Mouse (Mus musculus) brain, embryonic 14.5 days (tissue): ENCODE results near the gene Rpl7a. TPM values are rescaled to one million over a fixed set of nuclear protein-coding genes. Genes with fewer than 3 reads are reported as not detected.
A peak's percentile ranks its signal among the peaks of the same experiment; 100 is the strongest.

Source experiments
- DNase-seq: peaks from one replicate; pipeline ENCODE4 v3.0.0-alpha.2; 2011; ENCODE audit warnings: low read depth
- CTCF ChIP-seq: fragments of 200-500 bp; IDR thresholded peaks from 2 replicates; pipeline ENCODE4 v1.5.1; 2012; ENCODE audit warnings: inconsistent platforms, mild to moderate bottlenecking, moderate library complexity, borderline replicate concordance; ENCODE audit not compliant: insufficient read depth, insufficient read length; ENCODE audit errors: extremely low read depth
- POLR2A ChIP-seq: fragments of 200-500 bp; IDR thresholded peaks from 2 replicates; pipeline ENCODE4 v1.6.1; 2012; ENCODE audit warnings: mild to moderate bottlenecking, inconsistent platforms, borderline replicate concordance; ENCODE audit not compliant: poor library complexity, insufficient read depth, insufficient read length, severe bottlenecking; ENCODE audit errors: extremely low read depth
- polyA plus RNA-seq: library from polyadenylated mRNA; depleted of rRNA; stranded (reverse); fragments of >200 nt; gene quantifications from 2 replicates; pipeline ENCODE4 v1.2.3, GENCODE M21; 2012

The Rpl7a gene
- polyA plus RNA-seq, 1 experiment = 1,440 TPM

GRCm38 (mm10) chr2:26915927-26916728 lies 5.6 kb downstream of the Rpl7a start, which contains the start of the genes Surf2 and Surf1:
TSS of gene Surf2 (plus strand) at chr2:26916367.
TSS of gene Surf1 (minus strand) at chr2:26916530.
- DNase-seq = peak; percentile 94
- peak; percentile 26; the same call in 1 of the 2 replicates for TF ChIP-seq POLR2A
- no peak for TF ChIP-seq CTCF

- DNase-seq = no peak
- TF ChIP-seq CTCF (no peak), POLR2A (no peak)
These were observed 6.2 kb downstream of the Rpl7a start for GRCm38 (mm10) chr2:26916738-26917137.

GRCm38 (mm10) chr2:26919684-26920083 lies 9.1 kb downstream of the Rpl7a start:
- DNase-seq = no peak
- no peak for TF ChIP-seq POLR2A
- TF ChIP-seq CTCF = no peak

GRCm38 (mm10) chr2:26920190-26920855 lies 9.8 kb downstream of the Rpl7a start:
- no peak for TF ChIP-seq CTCF
- TF ChIP-seq POLR2A = no peak
- DNase-seq = no peak

- DNase-seq = no peak
- TF ChIP-seq CTCF = no peak
- TF ChIP-seq POLR2A = no peak
These were observed 11.2 kb downstream of the Rpl7a start for GRCm38 (mm10) chr2:26921784-26922183.

GRCm38 (mm10) chr2:26927745-26928476 lies 17.3 kb downstream of the Rpl7a start:
- TF ChIP-seq POLR2A (no peak), CTCF (no peak)

GRCm38 (mm10) chr2:26930390-26930789 lies 19.8 kb downstream of the Rpl7a start:
- TF ChIP-seq POLR2A (no peak), CTCF (peak; percentile 58; the same call in 1 of the 2 replicates)
- peak; percentile 79 for DNase-seq

More at GRCm38 (mm10) chr2:26927745-26928476, 17.3 kb downstream of the Rpl7a start:
- no peak for DNase-seq

GRCm38 (mm10) chr2:26932473-26933303 lies 22.1 kb downstream of the Rpl7a start:
- DNase-seq = peak; percentile 18
- no peak for TF ChIP-seq CTCF
- TF ChIP-seq POLR2A = no peak

GRCm38 (mm10) chr2:26933304-26934055 lies 22.9 kb downstream of the Rpl7a start, which contains the start of the genes Surf4 and Stkld1:
TSS of gene Surf4 (minus strand) at chr2:26933928.
TSS of gene Stkld1 (plus strand) at chr2:26934047.
- DNase-seq = peak; percentile 97
- no peak for TF ChIP-seq CTCF
- peak; percentile 91 for TF ChIP-seq POLR2A

- TF ChIP-seq POLR2A (no peak), CTCF (no peak)
- DNase-seq = no peak
These were observed 24.7 kb downstream of the Rpl7a start for GRCm38 (mm10) chr2:26935286-26935685.

- TF ChIP-seq CTCF = no peak
- TF ChIP-seq POLR2A = no peak
- no peak for DNase-seq
These were observed 25.9 kb downstream of the Rpl7a start for GRCm38 (mm10) chr2:26936425-26936824.
